Mouse (Mus musculus) mouse trophoblast stem cell (cell line): ENCODE measurements around the gene Cdk19.

Experiments used
- in situ Hi-C, 2 experiments: fragments of 300-500 bp; cut with MseI, MboI; formaldehyde crosslinking; loops; 2 replicates in 1 of 2; 3 replicates in 1 of 2; pipeline ENCODE4 v1.15.1; 2025

The Cdk19 gene

DNA sequence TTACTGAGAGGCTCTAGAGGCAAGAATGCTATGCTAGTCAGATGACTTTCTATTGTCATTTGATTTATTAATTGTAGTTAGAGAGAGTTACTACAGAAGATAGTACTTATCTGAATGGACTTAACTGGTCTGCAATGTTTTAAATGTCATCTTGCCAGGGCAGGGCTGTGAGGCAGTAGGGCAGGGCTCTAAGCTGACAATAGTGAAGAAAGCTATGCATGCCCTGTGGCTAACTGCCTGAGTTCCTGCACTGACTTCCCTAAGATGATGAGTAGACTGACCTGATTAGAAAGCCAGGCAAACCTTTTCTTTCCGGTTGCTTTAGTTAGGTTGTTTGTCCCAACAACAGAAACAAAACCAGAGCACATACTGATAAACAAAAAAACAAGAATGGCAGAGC is 102.7 kb downstream of the Cdk19 start:
- in situ Hi-C loops = no loop called here

DNA sequence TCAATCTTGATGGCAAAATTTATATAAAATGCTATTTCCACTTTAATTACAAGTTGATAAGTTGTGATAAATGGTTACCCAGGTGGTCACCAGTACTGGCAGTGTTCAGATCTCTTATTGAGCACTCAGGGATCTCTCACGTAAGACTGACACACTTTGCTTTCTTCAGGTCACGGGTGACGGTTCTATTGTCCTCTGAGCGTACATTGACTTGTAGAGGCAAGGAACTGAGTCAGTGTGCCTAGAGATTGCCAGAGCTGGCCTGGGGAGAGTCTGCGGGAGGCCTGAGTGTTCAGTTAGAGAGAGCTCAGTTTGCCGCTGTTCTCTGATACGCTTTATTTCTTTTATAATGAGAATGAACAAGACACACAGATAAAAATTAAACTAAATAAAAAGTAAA is 104.0 kb downstream of the Cdk19 start:
- in situ Hi-C loops = no loop called here

DNA sequence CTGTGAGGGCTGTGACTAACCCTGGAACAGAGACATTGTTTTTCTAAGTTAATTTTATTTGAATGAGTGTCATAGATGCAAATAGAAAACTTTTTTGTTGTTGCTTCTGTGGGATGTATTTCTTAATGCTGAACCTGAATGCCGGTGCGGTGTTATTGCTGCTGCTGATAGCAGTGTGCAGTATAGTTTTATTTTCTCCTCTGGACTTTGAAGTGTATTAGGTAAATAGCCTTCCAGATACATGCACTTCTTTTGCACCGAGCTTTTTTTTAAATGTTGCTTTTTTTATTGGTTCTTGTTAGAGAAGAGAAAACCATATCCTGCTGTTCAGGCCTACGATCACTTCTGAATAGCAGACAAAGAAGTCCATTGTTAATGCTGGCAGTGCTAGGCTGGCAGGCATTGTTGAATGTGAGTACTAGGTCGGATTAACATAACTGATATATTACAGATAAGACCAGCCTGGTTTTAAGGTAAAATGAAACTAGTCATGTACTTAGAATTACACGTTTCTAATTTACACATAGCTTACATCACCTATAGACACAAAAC is 104.5 kb downstream of the Cdk19 start:
- in situ Hi-C loops = no loop called here

DNA sequence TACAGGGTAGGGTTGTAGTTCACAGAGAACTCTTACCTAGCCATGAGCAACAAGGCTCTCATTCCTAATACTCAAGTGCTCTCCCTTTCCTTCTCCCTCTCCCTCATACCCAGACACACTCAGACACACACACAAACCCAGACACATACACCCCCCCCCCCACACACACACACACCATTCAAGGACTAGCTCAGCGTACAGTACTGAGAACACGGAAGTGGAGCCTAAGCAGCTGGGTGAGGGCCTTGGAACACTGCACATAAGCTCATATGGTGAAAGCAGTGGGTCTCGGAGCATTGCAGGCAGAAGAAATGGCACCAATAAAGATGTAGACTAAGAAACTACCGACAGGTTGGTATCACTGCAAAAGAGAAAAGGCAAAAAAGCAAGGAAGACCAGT is 105.2 kb downstream of the Cdk19 start:
- in situ Hi-C loops = no loop called here

DNA sequence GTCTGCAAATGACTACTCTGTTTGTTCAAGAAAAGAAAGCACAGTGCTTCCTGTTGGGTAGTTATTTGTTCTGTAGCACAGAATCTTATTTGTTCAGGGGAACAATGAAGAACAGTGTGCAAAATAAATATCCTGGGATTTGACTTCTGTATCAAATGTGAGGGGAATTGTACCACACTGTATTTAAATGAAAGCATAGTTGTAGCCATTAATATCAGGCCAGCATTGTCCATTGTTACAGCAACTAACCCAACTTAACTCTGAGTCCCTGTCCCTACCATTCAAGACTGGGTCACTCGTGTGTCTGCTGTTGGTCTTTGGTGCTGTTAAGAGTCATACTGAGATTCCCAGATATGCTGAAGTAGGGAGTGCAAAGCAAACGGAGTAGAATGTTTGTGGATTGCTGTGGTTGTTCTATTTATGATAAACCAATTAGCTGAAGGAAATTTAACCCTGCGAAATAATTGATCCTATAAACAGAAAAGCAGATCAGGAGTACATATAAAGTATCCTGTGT is 106.8 kb downstream of the Cdk19 start:
- in situ Hi-C loops = no loop called here

DNA sequence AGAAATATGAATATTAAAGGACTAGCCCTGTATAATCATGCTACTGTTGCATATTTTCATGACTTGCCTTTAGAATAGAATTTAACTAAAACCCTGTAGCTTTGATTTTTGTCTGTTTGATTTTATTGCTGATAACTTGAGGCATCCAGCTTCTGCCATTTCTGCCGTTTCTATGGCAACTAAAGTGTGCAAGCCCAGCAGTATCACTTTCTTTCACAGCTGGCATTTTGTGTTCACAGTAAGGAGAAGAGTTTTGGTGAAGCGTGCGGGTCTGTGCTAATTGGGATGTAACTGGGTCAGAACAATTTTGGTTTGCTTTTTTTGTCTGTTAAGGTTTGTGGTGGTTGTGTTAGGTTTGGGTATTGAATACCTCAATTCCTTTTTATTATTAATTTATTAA is 107.3 kb downstream of the Cdk19 start:
- in situ Hi-C loops = no loop called here

DNA sequence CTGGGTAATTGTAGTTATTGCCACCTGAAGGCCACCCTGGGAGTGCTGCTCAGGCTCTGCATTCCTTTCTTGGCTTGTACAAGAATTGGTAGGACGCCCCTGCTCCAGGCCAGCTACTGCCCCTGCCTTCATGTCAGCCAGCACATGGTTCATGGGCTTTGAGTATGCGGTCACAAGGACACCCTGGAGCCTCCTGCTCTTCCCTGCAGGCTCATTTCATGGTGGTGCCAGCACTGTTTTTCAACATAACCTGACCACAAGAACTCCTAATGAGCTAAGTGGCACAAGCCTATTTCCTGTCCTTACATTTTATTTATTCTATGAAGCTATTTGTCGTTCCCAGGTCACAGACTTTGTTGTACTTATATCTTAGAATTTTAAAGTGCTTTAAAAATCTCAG is 107.9 kb downstream of the Cdk19 start:
- in situ Hi-C loops = no loop called here

DNA sequence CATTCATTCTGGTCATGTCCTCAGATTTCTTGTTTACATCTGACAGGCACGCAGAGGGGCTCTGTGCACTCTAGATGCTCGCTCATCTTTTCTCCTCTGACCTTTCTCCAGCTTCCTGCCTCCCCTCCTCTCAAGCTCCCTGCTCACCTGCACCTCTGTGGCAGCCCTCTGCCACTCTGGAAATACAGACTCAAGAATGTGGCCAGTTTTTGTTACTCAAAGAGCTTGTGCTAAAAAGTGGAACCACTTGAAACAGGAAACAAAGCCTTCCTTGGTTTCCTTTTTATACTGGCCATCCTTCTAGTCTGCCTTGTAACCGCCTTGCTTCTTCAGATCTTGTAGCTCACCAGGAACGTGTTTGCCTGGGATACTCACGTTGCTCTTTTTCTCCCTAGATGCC is 108.6 kb downstream of the Cdk19 start:
- in situ Hi-C loops = no loop called here

DNA sequence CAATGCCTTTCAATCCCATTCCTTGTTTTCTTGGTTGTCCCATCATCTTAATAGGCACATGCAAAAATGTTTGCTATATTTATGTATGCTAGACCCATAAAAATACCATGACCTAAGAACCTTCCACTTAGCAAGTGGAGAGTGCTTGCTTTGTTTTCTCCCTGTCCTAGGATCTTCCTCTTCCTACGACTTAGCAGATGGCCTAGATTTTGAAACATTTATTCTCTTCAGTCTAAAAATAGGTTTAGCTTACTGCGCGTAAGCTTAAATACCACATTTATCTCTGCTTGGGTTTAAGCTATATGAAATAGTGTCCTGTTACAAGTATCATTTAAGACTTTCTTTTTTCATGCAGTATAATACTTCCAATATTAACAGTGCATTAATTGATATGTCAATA is 109.1 kb downstream of the Cdk19 start:
- in situ Hi-C loops = no loop called here

DNA sequence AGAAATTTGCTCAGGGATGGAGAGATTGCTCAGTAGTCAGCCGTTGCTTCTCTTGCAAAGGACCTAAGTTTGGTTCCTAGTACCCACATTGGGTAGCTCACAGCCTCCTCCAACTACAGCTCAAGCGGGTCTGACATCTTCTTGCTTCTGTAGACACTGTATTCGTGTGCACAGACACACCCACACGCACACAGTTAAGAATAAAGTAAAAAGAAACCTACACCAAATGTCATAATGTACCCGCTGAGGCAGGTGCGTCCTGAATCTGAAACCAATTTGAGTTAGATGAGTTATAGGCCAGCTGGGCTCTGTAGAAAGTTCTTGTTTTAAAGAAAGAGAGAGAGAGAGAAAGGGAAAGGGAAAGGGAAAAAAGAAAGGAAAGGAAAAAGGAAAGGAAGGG is 110.2 kb downstream of the Cdk19 start:
- in situ Hi-C loops = no loop called here

DNA sequence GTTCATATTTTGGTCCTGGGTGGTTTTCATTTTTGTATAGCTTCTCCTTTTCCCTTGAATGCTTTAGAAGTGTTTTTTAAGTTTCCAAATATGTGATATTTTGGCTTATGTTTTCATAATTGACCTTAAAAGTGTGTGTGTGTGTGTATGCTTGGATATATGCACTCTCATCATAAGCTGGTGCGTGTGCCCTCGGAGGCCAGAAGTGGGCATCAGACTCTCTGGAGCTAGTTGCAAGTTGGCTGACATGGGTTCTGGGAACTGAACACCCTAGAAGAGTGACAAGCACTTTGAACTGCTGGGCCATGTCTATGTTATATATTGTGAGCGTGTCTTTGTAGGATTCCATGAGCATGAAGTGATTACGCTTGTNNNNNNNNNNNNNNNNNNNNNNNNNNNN is 110.8 kb downstream of the Cdk19 start:
- in situ Hi-C loops = no loop called here

DNA sequence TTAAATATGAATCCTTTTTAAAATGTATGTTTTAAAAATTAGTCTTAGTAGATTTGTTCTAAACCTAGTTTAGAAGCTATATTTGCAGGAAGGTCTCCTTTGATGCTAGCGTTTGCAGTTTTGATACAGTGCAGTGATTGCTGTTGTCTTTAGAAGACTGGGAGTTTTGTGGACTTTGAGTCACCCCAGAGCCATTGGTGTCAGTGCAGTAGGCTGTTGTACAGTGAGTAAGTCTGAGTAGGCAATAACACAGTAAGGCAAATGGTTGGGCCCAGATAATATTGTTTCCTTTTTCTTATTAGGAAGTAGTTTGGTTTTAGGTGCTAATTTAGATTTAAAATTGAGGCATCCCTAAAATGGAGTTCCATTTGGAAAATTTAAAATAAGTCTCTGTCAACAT is 117.8 kb downstream of the Cdk19 start:
- in situ Hi-C loops = no loop called here

DNA sequence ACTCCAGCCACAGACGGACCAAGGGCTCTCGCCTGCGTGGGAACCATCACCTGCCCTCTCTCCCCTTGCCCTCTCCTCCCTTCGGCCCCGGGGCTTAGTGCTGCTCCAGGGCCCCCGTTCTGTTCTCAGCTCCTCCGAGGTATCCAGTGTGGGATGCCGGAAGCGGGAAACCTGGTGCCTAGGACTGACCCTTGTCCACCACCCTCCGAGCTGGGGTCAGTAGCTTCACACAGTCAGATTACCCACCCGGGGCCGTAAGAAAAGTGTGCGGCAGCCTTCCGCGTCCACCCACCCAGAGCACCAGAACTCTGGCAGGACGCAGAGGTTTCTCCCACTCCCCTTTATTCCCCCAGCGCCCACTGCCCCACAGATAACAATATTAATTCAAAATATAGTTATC is 119.8 kb downstream of the Cdk19 start:
- in situ Hi-C loops = no loop called here

DNA sequence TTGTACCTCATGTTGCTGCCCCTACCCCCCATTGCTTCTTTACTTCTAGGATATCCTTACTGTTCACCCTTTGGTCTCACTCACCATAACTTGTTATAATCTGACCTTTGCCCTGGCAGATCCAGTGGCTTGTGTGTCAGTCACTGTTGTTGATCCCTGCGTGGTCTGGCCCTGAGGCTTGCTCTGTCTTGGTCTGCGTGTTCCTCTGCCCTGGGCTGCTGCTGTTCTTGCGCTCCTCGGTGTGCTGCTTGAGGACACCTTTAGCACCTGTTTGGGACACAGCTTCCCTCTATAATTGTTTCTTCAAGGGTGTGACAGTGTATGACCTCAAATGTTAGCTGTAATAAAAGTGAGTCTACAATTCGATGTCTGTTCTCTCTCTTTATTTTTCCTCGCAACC is 122.0 kb downstream of the Cdk19 start:
- in situ Hi-C loops = no loop called here

DNA sequence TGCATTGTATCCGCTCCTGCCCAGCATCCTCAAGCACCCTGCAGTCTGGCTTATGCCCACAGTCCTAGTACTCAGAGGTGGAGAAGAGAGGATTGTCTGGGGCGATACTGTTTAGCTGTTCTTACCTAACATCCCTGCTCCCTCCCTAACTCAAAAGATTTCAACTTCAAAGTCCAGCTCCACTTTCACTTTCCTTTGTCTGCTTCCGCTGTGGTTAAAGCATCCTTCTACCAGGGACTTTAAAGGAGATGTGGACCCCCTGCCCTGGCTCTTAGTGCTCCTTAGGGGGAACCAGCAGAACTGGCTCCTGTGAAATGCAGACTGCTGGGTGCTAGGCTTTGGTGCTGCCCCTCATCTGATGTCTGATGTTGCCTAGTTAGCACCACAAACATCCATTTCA is 122.9 kb downstream of the Cdk19 start:
- in situ Hi-C loops = no loop called here

DNA sequence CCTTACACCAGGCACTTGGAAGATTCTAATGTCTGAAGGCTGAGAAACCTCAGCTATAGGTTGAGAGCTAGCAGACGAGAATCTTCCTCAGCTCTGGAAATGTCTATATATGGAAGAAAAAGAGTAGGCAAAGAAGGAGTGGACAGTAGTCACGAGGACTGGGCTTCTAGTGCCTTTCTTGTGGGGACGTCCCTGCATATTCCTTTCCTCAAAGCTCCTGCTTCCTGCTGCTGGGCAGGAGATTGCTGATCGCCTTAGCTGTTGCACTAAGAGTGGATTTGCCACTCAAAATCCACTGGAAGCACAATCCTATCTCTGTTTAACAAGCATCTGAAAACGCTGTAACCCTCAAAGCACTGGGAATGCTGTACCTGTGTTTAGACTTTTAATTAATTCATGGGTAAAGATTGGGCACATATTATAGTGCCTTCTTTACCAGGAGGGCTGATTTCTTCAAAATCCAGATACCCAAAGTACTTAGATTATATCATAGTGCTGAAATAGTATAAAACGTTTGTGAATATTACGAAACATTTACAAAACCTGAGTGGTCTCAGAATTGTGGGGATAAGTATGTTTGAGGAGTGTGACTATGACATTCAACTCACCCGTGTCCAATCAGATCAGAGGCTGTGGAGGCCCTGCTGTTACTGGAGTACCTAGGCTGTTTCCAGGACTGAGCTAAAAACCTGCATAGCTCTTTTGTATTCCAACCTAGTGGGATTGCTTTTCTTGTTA is 128.0 kb downstream of the Cdk19 start:
- in situ Hi-C loops = no loop called here

DNA sequence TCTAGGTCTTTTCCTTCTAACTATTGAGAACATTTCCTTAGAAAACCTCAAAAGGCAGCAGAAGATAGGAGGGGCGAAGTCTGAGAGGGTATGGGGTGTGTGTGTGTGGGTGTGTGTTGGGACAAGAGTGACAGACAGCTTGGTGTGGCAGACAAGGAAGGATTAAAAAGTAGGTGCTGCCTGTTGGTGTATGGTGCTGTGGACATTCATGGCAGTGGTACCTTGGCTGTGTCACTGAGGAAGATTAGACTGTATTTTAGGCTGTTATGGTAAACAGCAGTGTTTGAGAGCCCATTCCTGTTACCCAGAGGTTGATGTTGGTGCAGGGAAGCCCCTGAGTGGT is 128.5 kb downstream of the Cdk19 start:
- in situ Hi-C loops = no loop called here

DNA sequence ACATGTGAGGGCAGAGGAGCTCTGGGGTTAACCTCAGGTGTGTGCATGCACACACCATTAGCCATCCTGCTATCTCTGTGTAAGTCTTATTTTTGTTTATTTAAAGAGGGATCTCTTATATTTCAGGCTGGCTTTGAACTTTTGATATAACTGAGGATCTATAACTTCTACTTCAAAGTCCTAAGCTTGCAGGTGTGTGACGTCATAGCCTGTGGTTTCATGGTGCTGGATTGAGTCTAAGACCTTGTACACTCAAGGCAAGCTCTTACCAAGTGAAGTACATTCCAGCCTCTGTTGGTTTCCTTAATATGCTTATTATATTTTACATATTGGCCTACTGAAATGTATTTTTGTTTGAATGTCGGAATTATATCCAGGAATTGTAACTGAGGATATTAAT is 129.8 kb downstream of the Cdk19 start:
- in situ Hi-C loops = no loop called here

DNA sequence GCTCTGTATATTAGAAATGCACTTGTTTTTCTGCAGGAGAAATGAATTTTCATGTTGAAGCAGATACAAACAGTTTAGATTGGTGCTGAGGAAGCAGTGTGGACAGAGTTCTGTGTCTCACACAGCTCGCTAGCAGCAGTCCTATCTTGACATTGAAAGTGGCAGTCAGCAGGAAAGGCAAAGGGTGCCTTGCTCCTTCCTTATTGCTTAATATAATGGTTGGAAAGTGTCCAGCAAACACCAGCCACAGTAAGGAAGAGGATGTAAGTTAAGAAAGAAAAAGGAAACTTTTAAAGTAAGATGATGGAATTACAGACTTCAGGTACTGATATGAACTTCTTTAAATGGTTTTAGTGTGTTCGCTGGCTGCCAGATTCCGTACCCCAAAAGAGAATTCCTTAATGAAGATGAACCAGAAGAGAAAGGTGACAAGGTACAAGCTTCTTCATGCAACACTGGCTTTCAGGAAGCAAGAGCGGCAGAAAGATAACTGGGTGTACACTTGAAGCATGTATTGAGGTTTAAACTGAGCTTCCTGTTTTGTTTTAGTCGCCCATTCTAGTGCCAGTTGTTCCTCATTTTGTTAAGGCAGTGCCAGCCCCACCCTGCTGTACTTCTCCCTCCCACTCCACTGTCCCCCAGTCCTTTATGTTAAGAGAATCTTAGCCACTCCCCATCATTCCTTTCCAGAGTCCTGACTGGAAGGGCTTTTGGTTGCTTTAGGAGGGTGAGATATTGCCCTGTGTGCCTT is 137.3 kb downstream of the Cdk19 start:
- in situ Hi-C loops = no loop called here

DNA sequence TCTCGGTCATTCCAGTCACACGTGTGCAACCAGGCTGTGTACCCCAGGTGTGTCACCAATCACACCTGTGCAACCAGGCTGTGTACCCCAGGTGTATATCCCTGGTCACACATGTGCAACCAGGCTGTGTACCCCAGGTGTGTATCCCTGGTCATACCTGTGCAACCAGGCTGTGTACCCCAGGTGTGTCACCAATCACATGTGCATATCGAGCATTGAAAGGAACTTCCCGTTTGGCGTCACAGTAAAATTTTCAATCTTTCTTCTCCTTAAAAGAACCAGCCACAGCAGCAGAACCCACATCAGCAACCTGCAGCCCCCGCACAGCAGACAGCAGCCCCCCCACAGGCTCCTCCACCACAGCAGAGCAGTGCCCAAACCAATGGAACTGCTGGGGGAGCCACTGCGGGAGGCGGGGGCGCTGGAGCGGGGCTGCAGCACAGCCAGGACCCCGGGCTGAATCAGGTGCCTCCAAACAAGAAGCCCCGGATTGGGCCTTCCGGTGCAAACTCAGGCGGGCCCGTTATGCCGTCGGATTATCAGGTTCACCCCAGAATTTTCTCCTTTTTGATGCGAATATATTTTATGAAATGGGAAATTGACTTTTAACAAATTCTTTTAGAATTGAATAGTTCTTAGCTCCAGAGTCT is 138.2 kb downstream of the Cdk19 start:
- in situ Hi-C loops = no loop called here

DNA sequence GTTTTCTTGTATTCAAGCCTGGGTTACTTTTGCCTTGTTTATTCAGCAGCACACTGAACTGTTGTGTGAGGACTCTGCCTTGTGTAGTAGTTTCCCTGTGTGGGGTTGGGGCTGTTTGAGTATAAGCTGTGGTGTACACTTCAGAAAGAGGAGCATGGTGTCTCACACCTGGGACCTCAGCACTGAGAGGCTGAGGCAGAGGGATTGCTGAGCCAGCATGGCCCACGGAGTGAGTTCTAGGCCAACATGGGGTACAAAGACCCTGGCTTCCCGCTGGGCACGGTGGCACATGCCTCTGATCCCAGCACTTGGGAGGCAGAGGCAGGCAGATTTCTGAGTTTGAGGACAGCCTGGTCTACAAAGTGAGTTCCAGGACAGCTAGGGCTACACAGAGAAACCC is 139.3 kb downstream of the Cdk19 start:
- in situ Hi-C loops = no loop called here

DNA sequence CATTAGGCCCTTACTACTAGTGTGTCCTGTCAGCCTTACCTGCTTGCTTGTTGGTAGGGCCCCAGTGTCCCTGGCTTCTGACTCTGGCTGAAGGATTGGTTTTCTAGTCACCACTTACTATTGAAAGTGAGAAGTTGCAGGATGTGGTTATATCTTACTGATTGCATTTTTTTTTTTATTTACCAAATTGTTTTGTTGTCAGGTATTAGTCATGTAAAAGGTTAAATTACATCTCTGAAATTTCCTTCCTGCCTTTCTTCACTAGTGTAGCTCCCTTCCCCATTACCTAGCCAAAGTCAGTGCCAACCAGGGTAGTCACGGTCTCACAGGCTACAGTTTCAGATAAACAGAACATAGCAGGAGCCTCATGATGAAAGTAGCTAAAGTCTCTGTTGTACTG is 139.9 kb downstream of the Cdk19 start:
- in situ Hi-C loops = no loop called here
